Mouse (Mus musculus) mature B cell (primary cell): ENCODE results near the gene Tedc1.
"Not testable (repeated sequence)": the region's sequence is repeated elsewhere in the genome, so short reads cannot be mapped to it uniquely, and the experiment has no call there.

Experiments used
- in situ Hi-C: fragments of 300-500 bp; cut with MboI; formaldehyde crosslinking; loops from 2 replicates; pipeline ENCODE4 v1.14.3; 2019

Gene Tedc1

GRCm38 (mm10) chr12:113199132-113199531, 42.9 kb downstream of the Tedc1 start:
- in situ Hi-C loops: not testable (repeated sequence)

- in situ Hi-C loops: loop anchor here (25.0 kb wide), 2 partner anchors 636 to 1786 kb away; no protein-coding TSS in a partner anchor
Measured at GRCm38 (mm10) chr12:113201301-113201700, 45.1 kb downstream of the Tedc1 start.

GRCm38 (mm10) chr12:113202008-113202407, 45.8 kb downstream of the Tedc1 start:
- in situ Hi-C loops: loop anchor here (25.0 kb wide), 2 partner anchors 635 to 1785 kb away; no protein-coding TSS in a partner anchor

- in situ Hi-C loops: loop anchor here (25.0 kb wide), 2 partner anchors 634 to 1784 kb away; no protein-coding TSS in a partner anchor
Measured at GRCm38 (mm10) chr12:113203522-113203921, 47.3 kb downstream of the Tedc1 start.

- in situ Hi-C loops: loop anchor here (25.0 kb wide), 2 partner anchors 632 to 1782 kb away; no protein-coding TSS in a partner anchor
Measured at GRCm38 (mm10) chr12:113205251-113205942, 49.2 kb downstream of the Tedc1 start.

- in situ Hi-C loops: loop anchor here (25.0 kb wide), 2 partner anchors 630 to 1780 kb away; no protein-coding TSS in a partner anchor
Measured at GRCm38 (mm10) chr12:113207737-113208136, 51.5 kb downstream of the Tedc1 start.

GRCm38 (mm10) chr12:113210586-113211378, 54.6 kb downstream of the Tedc1 start:
- in situ Hi-C loops: loop anchor here (25.0 kb wide), 2 partner anchors 627 to 1777 kb away; no protein-coding TSS in a partner anchor

- in situ Hi-C loops: loop anchor here (25.0 kb wide), 2 partner anchors 626 to 1776 kb away; no protein-coding TSS in a partner anchor
Measured at GRCm38 (mm10) chr12:113211772-113212171, 55.6 kb downstream of the Tedc1 start.

GRCm38 (mm10) chr12:113212326-113212924, 56.2 kb downstream of the Tedc1 start:
- in situ Hi-C loops: loop anchor here (25.0 kb wide), 2 partner anchors 625 to 1775 kb away; no protein-coding TSS in a partner anchor

GRCm38 (mm10) chr12:113213226-113213625, 57.0 kb downstream of the Tedc1 start:
- in situ Hi-C loops: loop anchor here (25.0 kb wide), 2 partner anchors 624 to 1774 kb away; no protein-coding TSS in a partner anchor

- in situ Hi-C loops: loop anchor here (25.0 kb wide), 2 partner anchors 623 to 1773 kb away; no protein-coding TSS in a partner anchor
Measured at GRCm38 (mm10) chr12:113214072-113214808, 58.0 kb downstream of the Tedc1 start.

GRCm38 (mm10) chr12:113214972-113215666, 58.9 kb downstream of the Tedc1 start:
- in situ Hi-C loops: loop anchor here (25.0 kb wide), 2 partner anchors 622 to 1772 kb away; no protein-coding TSS in a partner anchor
